Mouse (Mus musculus): Measurements from ENCODE around the gene Slpi. TPM values are rescaled to one million over a fixed set of nuclear protein-coding genes. Genes with fewer than 3 reads are reported as not detected.
"Not testable (repeated sequence)": the region's sequence is repeated elsewhere in the genome, so short reads cannot be mapped to it uniquely, and the experiment has no call there.

Slpi gene
- polyA plus RNA-seq, 1 experiment from 2014 or later, result not detected

GRCm38 (mm10) chr2:164366947-164367346 is 21.9 kb downstream of the Slpi start:
- 65% methylated on average over 3 of the region's 3 CpGs for WGBS
- no peak overlapping the region for H3K9ac ChIP-seq
- no peak overlapping the region for H3K4me2 ChIP-seq
- H3K9me3 ChIP-seq, result no peaks in the 10 kb centered on the region
- no peaks in the 10 kb centered on the region for H3K36me3 ChIP-seq (replicated peaks)
- no peak overlapping the region for H3K4me3 ChIP-seq
- no peak overlapping the region for H3K27ac ChIP-seq
- no peaks in the 10 kb centered on the region for H3K27me3 ChIP-seq (replicated peaks)
- H3K4me1 ChIP-seq, result no peaks in the 10 kb centered on the region
- no peak for ATAC-seq (replicated peaks)

GRCm38 (mm10) chr2:164360974-164361657 is 27.8 kb downstream of the Slpi start:
- Histone ChIP-seq H3K9me3 (no peaks in the 10 kb centered on the region), H3K27me3 (replicated peaks) (0 out of 2 replicates have a peak, but pooled peaks cover 4% of the 10 kb centered on the region), H3K4me3 (no peak overlapping the region), H3K27ac (no peak overlapping the region), H3K36me3 (replicated peaks) (no peaks in the 10 kb centered on the region), H3K9ac (no peak overlapping the region), H3K4me2 (no peak overlapping the region), H3K4me1 (no peaks in the 10 kb centered on the region)
- WGBS, result 33% methylated on average over 13 of the region's 13 CpGs
- no peak for ATAC-seq (replicated peaks)

- Histone ChIP-seq H3K4me1 (no peaks in the 10 kb centered on the region), H3K36me3 (replicated peaks) (no peaks in the 10 kb centered on the region), H3K9me3 (no peaks in the 10 kb centered on the region), H3K27ac (no peak overlapping the region), H3K4me3 (no peak overlapping the region), H3K27me3 (replicated peaks) (0 out of 2 replicates have a peak, but pooled peaks cover 4% of the 10 kb centered on the region), H3K9ac (no peak overlapping the region), H3K4me2 (no peak overlapping the region)
- WGBS, result 80% methylated on average over 5 of the region's 5 CpGs
- ATAC-seq (replicated peaks), result no peak
Measured at GRCm38 (mm10) chr2:164359668-164360067, 29.2 kb downstream of the Slpi start.

GRCm38 (mm10) chr2:164359031-164359430 is 29.9 kb downstream of the Slpi start:
- H3K9me3 ChIP-seq, result no peaks in the 10 kb centered on the region
- no peaks in the 10 kb centered on the region for H3K36me3 ChIP-seq (replicated peaks)
- no peak overlapping the region for H3K4me3 ChIP-seq
- 83% methylated on average over 5 of the region's 5 CpGs for WGBS
- no peak overlapping the region for H3K9ac ChIP-seq
- H3K4me2 ChIP-seq, result no peak overlapping the region
- H3K27me3 ChIP-seq (replicated peaks), result 0 out of 2 replicates have a peak, but pooled peaks cover 4% of the 10 kb centered on the region
- no peaks in the 10 kb centered on the region for H3K4me1 ChIP-seq
- no peak for ATAC-seq (replicated peaks)
- no peak overlapping the region for H3K27ac ChIP-seq

GRCm38 (mm10) chr2:164358373-164358772 is 30.5 kb downstream of the Slpi start:
- Histone ChIP-seq H3K27ac (no peak overlapping the region), H3K36me3 (replicated peaks) (no peaks in the 10 kb centered on the region), H3K4me3 (no peak overlapping the region)

GRCm38 (mm10) chr2:164356177-164356967 is 32.5 kb downstream of the Slpi start:
- 79% methylated on average over 11 of the region's 11 CpGs for WGBS
- ATAC-seq (replicated peaks), result no peak

More at GRCm38 (mm10) chr2:164358373-164358772, 30.5 kb downstream of the Slpi start:
- WGBS, result 80% methylated on average over 3 of the region's 3 CpGs
- no peak overlapping the region for H3K9ac ChIP-seq
- 0 out of 2 replicates have a peak, but pooled peaks cover 4% of the 10 kb centered on the region for H3K27me3 ChIP-seq (replicated peaks)
- no peak overlapping the region for H3K4me2 ChIP-seq
- H3K4me1 ChIP-seq, result no peaks in the 10 kb centered on the region
- ATAC-seq (replicated peaks), result no peak
- no peaks in the 10 kb centered on the region for H3K9me3 ChIP-seq

GRCm38 (mm10) chr2:164353356-164353755 is 35.5 kb downstream of the Slpi start:
- H3K4me3 ChIP-seq, result no peak overlapping the region
- H3K9me3 ChIP-seq, result no peaks in the 10 kb centered on the region
- no peaks in the 10 kb centered on the region for H3K27me3 ChIP-seq (replicated peaks)
- 90% methylated on average over 11 of the region's 11 CpGs for WGBS
- H3K9ac ChIP-seq, result no peak overlapping the region
- no peak for ATAC-seq (replicated peaks)
- no peaks in the 10 kb centered on the region for H3K4me1 ChIP-seq
- H3K27ac ChIP-seq, result no peak overlapping the region
- H3K36me3 ChIP-seq (replicated peaks), result no peaks in the 10 kb centered on the region
- H3K4me2 ChIP-seq, result no peak overlapping the region

More at GRCm38 (mm10) chr2:164356177-164356967, 32.5 kb downstream of the Slpi start:
- Histone ChIP-seq H3K4me3 (no peak overlapping the region), H3K4me2 (no peak overlapping the region), H3K4me1 (no peaks in the 10 kb centered on the region), H3K27ac (no peak overlapping the region), H3K9me3 (no peaks in the 10 kb centered on the region), H3K27me3 (replicated peaks) (0 out of 2 replicates have a peak, but pooled peaks cover 4% of the 10 kb centered on the region), H3K36me3 (replicated peaks) (no peaks in the 10 kb centered on the region), H3K9ac (no peak overlapping the region)

- Histone ChIP-seq H3K4me2 (no peak overlapping the region), H3K27ac (no peak overlapping the region), H3K9me3 (no peaks in the 10 kb centered on the region), H3K4me3 (no peak overlapping the region), H3K36me3 (replicated peaks) (no peaks in the 10 kb centered on the region), H3K4me1 (no peaks in the 10 kb centered on the region), H3K9ac (no peak overlapping the region), H3K27me3 (replicated peaks) (no peaks in the 10 kb centered on the region)
- ATAC-seq (replicated peaks), result no peak
- WGBS, result 86% methylated on average over 3 of the region's 3 CpGs
Measured at GRCm38 (mm10) chr2:164352697-164353096, 36.2 kb downstream of the Slpi start.

GRCm38 (mm10) chr2:164348980-164349379 is 39.9 kb downstream of the Slpi start:
- H3K4me2 ChIP-seq, result no peak overlapping the region
- no peak overlapping the region for H3K27ac ChIP-seq
- H3K9ac ChIP-seq, result no peak overlapping the region
- no peak overlapping the region for H3K4me3 ChIP-seq
- no peak for ATAC-seq (replicated peaks)
- no peaks in the 10 kb centered on the region for H3K9me3 ChIP-seq
- WGBS, result 89% methylated on average over 3 of the region's 3 CpGs
- no peaks in the 10 kb centered on the region for H3K27me3 ChIP-seq (replicated peaks)
- no peaks in the 10 kb centered on the region for H3K4me1 ChIP-seq
- no peaks in the 10 kb centered on the region for H3K36me3 ChIP-seq (replicated peaks)

GRCm38 (mm10) chr2:164347697-164348096 is 41.2 kb downstream of the Slpi start:
- not testable (repeated sequence) for H3K4me3 ChIP-seq; ATAC-seq (replicated peaks); H3K27ac ChIP-seq; H3K4me1 ChIP-seq; H3K9me3 ChIP-seq; H3K4me2 ChIP-seq; H3K9ac ChIP-seq; H3K27me3 ChIP-seq (replicated peaks); H3K36me3 ChIP-seq (replicated peaks)

- not testable (repeated sequence) for H3K4me1 ChIP-seq; H3K4me3 ChIP-seq; H3K27me3 ChIP-seq (replicated peaks); H3K27ac ChIP-seq; H3K36me3 ChIP-seq (replicated peaks); H3K4me2 ChIP-seq; ATAC-seq (replicated peaks); H3K9me3 ChIP-seq; H3K9ac ChIP-seq
- 75% methylated on average over 1 of the region's 1 CpGs for WGBS
Measured at GRCm38 (mm10) chr2:164343732-164344131, 45.2 kb downstream of the Slpi start.

GRCm38 (mm10) chr2:164332440-164332839 is 56.5 kb downstream of the Slpi start, which contains the start of gene Svs5:
Svs5 (plus strand) TSS chr2:164332740.
- H3K4me1 ChIP-seq, result not testable (repeated sequence)
- WGBS, result 84% methylated on average over 3 of the region's 3 CpGs

More at GRCm38 (mm10) chr2:164332440-164332839, 56.5 kb downstream of the Slpi start, which contains the start of gene Svs5:
- H3K27ac ChIP-seq; H3K36me3 ChIP-seq (replicated peaks); H3K4me2 ChIP-seq; H3K27me3 ChIP-seq (replicated peaks); H3K9me3 ChIP-seq; ATAC-seq (replicated peaks); H3K9ac ChIP-seq; H3K4me3 ChIP-seq: not testable (repeated sequence)
